Mouse (Mus musculus): Measurements from ENCODE around the gene Gm2001. TPM values are rescaled to one million over a fixed set of nuclear protein-coding genes. Genes with fewer than 3 reads are reported as not detected.

Gene Gm2001
- polyA plus RNA-seq, 1 experiment from 2014 or later: not detected

Other genes starting within 250 kb of the Gm2001 start
- gene Oog1, start 239.7 kb downstream of the Gm2001 start, polyA plus RNA-seq (2015; fragmentation: Nextera tagmentation; extraction: Ambion mirVana): not detected in 2 replicates
- gene Gm4027, start 223.5 kb downstream of the Gm2001 start, polyA plus RNA-seq (2015; fragmentation: Nextera tagmentation; extraction: Ambion mirVana): not detected in 2 replicates
- not detected in 2 replicates for gene Gm16381, start 197.7 kb downstream of the Gm2001 start, polyA plus RNA-seq (2015; fragmentation: Nextera tagmentation; extraction: Ambion mirVana)
- gene Gm21319, start 66.6 kb downstream of the Gm2001 start, polyA plus RNA-seq (2015; fragmentation: Nextera tagmentation; extraction: Ambion mirVana): not detected in 2 replicates
- gene Gm21936, start 46.8 kb downstream of the Gm2001 start, polyA plus RNA-seq (2015; fragmentation: Nextera tagmentation; extraction: Ambion mirVana): not detected in 2 replicates
- gene BB287469, start 25.8 kb downstream of the Gm2001 start, polyA plus RNA-seq (2015; fragmentation: Nextera tagmentation; extraction: Ambion mirVana): not detected in 2 replicates
- gene Gm2016, start 31.7 kb upstream of the Gm2001 start, polyA plus RNA-seq (2015; fragmentation: Nextera tagmentation; extraction: Ambion mirVana): not detected in 2 replicates
- not detected in 2 replicates for gene Gm2022, start 53.0 kb upstream of the Gm2001 start, polyA plus RNA-seq (2015; fragmentation: Nextera tagmentation; extraction: Ambion mirVana)
- gene Gm2035, start 77.5 kb upstream of the Gm2001 start, polyA plus RNA-seq (2015; fragmentation: Nextera tagmentation; extraction: Ambion mirVana): not detected in 2 replicates
- gene Gm2042, start 111.7 kb upstream of the Gm2001 start, polyA plus RNA-seq (2015; fragmentation: Nextera tagmentation; extraction: Ambion mirVana): not detected in 2 replicates
- gene Gm2075, start 169.5 kb upstream of the Gm2001 start, polyA plus RNA-seq (2015; fragmentation: Nextera tagmentation; extraction: Ambion mirVana): not detected in 2 replicates
- gene Gm6803, start 176.4 kb upstream of the Gm2001 start, polyA plus RNA-seq (2015; fragmentation: Nextera tagmentation; extraction: Ambion mirVana): not detected in 2 replicates
- gene Gm2056, start 184.7 kb upstream of the Gm2001 start, polyA plus RNA-seq (2015; fragmentation: Nextera tagmentation; extraction: Ambion mirVana): not detected in 2 replicates
- gene Gm16368, start 241.4 kb upstream of the Gm2001 start, polyA plus RNA-seq (2015; fragmentation: Nextera tagmentation; extraction: Ambion mirVana): not detected in 2 replicates

All from forebrain, embryonic 13.5 days (tissue).